Mouse (Mus musculus) embryo, embryonic 9.5 days (tissue): Measurements from ENCODE around the gene Syt13.

Experiments
- DNase-seq: peaks from one replicate; pipeline ENCODE4 v3.0.0-alpha.2; 2017; ENCODE audit errors: extremely low spot score

Syt13 gene

DNA sequence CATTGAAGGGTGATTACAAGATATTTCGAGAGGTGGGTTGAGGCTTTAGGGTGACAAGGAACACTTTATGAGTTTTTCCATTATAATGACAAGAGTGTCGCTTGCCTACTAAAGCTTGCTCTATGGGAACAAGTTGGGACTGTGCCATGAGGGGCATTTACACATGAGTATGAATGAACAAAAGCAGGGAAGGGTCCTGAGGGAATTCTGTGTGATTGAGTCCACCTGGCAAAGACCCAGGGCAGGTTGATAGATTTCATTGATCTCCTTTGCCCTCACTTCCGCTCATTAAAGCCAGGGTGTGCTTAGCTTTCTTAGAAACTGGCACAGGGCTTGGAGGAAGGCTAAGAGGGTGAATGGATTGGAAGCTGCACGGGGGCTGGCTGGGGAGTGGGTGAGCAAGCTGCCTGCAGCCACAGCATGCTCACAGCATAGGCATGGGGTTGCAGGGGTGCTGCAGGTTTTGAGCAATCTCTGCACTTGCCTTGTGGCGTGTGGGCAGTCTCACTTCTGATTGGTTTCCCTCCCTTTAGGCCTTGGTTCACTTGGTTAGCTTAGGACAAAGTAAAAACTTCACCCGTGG, 9.9 kb downstream of the Syt13 start:
- DNase-seq: no peak

DNA sequence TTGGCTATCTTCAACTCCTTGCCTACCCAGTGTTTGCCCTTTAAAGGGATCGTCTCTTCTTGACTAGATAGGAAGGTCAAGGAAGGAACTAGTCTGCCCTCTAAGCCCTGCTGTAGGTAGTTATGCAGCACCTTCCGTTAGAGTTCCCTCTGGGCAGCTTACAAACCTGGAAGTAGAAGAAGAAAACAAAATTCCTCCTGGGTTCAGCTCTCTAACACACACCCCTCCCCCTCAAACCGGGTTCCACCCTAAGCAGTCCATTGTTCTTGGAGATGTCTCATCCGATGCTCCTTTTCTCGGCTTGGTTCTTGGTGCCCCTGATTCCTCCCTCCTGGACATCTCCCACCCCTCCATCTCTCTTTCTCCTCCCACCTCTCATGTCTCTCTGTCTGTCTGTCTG, 14.8 kb downstream of the Syt13 start:
- DNase-seq: no peak

DNA sequence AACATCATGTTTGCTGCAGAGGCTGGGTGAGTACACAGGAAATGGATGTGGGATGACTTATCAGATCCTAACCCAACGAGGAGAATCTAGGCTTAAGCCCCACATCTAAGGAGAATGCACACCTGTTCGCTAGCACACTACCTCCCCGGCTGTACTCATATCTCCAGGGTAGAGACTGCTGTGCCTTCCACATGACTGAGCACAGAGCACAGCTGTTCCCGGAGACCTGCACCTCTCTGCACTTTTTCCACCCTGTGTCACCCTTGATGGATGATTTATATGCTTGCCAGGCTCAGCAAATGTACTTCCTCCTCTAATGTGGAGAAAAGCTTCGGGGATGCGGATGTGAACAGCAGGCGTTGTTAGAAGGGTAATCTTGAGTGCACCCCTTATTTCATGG, 16.2 kb downstream of the Syt13 start:
- DNase-seq: no peak

DNA sequence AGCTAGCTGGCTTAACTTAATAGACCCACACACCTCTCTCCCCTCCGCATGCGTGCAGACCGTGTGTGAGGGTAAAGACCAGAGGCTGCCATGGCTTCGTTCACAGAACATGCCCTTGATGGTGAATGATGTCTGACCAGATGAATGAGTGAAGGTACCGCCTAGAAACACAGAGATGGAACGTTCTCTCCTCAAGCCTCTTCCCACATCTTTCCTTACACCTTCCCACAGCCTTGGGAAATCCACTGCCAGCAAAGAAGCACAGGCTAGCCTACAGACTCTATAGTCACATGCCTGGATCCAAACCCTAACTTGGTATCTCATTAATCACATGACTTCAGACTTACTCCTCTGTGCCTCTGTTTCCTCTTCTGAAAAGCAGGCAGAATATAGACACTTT, 18.5 kb downstream of the Syt13 start:
- DNase-seq: no peak

DNA sequence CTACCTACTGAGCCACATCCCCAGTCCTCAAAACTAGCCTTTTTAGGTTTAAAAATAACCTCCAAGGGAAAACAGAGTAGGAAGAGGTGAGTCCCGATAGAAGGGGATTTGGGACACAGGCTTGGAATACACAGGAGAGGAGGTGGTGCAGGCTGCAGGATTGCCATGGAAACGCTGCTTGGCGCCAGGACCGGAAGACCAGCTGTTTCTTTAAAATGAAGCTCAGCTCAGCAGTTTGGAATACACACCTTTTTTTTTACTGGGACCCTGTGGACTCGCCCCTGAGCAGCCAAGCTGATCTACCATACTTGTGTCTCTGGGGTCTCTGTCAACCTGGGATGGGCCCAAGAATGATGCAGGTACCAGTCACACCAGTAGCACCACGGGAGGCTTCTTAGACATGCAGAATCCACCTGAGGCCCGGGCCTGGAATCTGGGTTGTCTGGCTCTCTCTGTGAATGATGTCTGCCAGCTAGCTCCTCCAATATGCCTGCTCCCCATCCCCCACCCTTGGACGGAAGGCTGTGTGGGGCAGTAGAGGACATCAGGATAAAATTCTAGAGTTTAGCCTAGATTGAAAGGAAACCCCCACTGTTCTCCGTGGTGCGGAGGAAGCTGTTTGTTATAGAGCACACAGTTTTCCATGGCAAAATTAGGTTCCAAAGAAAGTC, 19.5 kb downstream of the Syt13 start:
- no peak for DNase-seq

DNA sequence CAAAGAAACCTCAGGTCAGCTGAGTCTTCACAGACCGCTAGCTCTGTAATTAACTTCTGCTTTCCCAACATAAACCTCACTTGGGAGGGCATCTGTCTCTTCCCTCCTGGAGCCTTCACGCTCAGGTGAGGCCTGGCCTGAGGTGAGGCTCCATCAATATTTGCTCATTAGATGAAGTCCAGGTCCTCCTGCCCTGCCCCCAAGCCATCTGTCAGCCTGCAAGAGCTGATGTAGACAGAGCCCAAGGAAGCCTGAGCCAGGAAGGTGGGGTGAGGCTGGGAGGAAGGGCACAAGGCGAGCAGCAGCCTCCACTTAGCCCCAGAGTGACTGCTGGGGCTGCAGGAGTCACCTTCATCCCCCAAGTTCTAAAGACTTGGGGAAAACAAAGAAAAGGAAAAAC, 20.6 kb downstream of the Syt13 start:
- DNase-seq: no peak

DNA sequence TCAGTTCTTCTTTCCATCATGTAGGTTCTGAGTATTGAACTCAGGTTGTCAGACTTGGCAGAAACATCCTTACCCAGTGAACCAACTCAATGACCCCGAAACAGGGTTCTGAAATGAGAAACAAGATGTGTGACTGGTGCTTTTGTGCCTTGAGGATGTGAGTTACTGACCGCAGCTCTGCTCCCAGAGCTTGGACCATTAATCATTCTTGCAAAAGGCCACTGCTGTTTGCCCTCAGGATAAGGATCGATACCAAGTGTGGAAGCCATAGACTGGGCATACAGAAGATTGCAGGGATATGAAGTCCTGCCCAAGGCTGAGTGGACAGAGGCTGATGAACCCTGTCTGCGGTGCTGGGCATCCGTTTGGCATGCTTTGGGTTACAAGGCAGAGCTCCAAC, 23.2 kb downstream of the Syt13 start:
- no peak for DNase-seq

DNA sequence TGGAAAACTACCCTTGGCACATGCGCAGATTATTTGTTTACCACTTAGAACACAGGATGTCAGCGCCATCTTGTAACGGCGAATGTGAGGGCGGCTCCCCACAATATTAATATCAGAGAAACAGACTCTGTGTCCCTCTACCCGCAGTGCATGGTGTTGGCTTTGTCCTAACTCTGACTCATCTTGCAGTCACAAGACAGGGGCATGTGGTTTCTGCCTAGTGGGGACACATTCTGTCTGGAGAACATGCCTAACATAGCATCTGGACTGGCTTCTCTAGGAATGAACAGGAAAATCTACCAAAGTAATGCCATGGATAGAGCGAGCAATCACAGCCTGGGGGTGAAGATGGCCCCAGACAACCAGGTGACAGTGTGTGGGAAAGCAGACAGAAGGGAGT, 23.9 kb downstream of the Syt13 start:
- no peak for DNase-seq

DNA sequence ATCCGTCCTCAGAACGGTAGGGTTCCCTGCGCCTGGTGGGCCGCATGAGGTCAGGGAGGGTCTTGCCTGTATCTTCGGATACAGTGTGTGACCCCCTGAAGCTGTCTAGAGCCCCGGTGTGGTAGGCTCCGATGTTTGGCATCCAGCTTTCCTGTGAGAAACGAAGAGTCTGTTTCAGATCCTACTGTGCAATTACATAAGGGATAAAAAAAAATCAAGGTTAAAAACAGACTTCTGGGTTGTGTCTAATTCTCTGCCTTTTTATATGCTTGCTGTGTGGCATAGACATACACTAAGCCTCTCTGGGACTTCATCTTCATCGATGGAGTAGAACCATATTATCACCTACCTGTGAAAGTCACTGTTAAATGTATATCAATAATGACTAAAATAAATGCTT, 26.1 kb downstream of the Syt13 start:
- DNase-seq: no peak

DNA sequence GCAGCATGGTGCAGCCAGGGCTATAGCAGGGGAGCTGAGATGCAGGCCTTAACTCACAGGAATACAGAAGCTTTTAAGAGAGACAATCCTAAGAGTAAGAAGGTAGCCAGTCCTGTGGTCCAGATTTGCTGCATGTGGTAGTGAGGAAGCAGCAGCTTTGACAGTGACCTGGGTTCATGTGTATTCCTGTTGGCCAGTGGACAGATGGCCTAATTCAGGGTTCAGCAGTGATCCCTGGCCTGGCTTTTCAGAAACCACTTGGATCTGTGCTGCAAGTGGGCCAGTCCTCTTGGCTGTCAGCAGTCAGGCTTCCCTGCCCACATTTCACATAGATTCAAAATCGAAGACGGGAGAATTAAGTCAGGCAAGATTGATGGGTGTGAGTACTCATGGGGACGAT, 26.6 kb downstream of the Syt13 start:
- no peak for DNase-seq

DNA sequence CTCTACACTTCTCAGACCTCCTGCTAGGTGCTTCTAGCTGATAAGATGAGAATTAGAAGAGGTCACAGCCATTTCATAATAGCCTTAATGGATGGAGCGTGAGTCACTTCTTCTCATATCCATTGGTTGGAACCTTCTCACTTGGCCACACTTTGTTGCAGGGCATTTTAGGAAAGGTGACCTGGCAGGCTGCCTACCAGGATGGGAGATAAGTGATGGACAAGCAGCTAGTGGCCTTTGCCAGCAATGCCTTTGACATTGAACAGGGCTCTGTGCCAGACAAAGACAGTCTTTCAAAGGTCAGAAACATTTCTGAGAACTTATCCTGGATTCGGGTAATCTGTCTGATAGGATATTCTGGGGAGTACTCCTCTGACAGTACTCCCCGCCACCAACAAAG, 28.5 kb downstream of the Syt13 start:
- DNase-seq: no peak

DNA sequence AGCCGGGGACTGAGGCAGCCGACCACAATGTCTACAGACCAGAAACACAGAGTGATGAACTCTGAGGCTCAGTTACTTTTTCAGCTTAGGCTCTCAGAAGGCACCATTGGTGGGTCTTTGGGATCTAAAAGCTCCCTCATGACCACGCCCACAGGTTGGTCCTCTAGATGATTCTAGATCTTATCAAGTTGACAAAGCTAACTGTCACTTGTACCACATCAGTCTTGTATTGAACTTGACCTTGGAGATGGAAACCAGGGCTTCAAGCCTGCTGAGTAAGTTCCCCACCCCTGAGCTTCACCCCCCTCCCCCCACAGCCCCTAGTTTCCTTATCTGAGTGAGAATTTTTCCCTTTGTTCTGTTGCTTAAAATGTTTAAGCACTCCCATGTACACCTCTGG, 29.5 kb downstream of the Syt13 start:
- no peak for DNase-seq

DNA sequence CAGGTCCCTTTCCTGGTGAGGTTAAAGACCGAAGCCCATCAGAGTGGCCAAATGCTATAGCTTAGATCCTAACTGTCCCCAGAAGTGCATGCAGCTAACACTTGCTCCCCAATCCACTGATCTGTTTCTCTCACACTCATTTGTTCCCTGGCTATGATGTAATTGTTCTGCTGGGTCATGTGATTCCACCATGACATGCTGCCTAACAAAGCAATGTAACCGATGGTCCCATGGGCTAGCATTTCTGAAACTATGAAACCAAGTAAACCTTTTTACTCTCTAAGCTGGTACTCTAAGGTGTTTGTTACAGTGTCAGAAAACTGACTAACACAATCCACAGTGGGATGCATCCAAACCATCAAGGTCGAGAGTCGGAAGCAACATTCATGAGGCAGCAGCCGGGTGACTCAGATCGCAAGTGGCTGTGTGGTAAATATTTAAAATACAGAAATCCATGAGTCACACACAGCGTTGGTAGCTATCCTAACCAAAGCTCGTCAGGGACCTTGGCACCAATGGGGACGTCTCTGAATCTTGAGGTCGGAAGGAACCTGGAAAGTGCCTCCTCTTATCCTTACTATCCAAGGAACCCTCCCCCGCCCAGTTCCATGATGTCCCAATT, 30.3 kb downstream of the Syt13 start:
- DNase-seq: no peak

DNA sequence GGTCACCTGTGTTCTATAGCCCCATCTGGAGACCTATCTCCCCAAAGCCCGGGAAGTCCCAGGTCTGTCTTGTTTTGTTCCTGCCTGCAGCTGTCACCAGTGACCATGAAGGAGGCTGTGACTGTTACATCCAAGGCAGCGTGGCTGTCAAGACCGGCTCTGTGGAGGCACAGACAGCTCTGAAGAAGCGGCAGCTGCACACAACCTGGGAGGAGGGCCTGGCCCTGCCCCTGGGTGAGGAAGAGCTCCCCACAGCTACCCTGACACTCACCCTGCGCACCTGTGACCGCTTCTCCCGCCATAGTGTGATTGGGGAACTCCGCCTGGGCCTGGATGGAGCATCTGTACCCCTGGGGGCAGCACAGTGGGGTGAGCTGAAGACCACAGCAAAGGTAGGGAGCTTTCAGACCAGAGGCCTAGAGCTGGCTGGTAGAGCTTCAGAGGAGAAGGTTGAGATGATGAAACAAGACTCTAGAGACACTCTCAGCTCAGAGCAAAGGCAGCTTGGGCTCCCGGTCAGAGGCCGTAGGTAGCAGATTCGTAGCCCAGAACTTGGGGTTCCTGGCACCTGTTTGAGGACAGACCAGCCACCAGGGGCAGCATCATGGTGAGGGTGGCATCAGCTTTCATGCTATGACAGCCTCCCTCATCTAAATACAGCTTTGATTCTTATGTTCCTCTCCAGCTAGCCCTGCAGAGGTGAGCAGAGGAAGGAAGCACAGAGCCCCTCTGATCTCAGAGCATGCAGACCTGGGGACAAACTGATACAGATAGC, 31.1 kb downstream of the Syt13 start:
- DNase-seq: no peak

DNA sequence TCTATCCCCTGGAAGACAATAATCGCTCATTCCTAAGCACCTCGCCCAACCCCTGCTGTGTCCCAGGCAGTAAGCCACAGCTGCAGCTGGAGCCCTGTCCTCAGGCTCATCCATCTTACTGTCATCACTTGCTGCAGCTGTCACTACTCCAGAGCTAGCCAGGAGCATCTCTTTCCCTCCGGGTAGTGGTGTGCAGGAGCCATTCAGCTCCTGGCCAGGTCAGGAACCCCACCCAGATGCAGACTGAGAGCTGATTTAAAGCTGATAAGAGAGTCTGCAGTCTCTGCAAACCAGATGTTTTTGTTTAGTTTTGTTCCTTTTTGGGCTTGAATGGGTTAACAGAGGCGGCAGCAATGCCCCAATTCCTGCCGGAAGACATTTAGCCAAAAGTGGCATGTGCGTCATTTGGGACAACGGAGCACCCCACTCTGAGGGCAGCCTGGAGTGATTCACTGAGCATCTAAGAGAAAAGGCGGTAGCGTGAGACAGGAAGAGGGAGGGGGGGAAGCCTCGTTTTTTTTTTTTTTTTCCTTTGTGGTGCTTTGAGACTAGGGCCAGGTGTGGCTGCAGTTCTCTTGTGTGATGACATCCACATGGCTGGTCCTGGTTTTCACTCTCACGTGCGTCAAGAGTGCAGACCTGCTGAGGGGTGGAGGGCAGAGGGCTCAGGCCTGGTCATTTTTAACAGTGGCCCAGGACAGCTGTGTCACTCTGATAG, 33.2 kb downstream of the Syt13 start:
- peak; percentile 61 for DNase-seq

DNA sequence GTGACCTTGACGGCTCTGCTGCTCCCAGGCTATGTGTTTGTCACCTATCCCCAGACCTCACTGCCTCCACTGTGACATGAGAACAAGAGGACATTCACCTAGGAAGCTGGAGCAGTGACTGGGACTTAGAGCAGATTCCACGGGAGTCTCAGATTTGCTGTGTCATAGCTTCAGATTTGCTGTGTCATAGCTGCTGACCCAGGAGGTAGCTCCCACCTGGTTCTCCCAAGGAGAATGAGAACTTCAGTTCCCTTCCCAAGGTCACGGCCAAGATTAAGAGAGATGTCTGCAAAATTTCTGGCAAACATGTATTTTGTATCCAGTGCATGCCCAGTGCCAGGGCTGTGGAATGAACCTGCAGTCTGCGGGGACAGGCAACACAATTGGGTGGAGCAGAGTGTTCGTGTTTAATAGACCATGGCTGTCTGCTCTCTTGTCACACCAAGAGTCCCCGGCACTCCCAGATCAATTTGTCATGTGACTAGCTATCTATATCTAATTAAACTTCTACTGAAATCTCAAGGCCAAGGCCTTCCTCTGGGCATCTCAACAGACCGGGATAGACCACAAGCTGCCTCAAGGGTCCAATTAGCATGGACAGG, 33.9 kb downstream of the Syt13 start:
- peak; percentile 12 for DNase-seq

DNA sequence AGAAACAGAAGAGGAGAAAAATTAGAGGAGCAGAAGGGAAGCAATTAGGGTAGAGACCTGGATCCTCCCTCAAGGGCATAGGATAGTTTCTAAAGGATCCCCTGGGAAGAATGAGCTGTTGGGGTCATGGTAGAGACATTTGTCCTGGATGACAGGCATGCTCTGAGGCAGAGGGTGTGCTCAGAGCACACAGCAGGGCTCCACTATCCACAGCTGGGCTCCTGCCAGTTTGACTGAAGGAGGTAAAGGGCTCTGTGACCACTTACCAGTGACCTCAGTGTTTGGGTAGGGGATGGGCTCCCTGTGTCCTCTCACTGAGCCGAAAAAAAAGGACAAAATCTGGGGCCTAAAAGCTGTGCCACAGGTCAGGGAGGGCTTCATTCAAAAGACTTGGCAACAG, 34.6 kb downstream of the Syt13 start:
- peak; percentile 10 for DNase-seq

DNA sequence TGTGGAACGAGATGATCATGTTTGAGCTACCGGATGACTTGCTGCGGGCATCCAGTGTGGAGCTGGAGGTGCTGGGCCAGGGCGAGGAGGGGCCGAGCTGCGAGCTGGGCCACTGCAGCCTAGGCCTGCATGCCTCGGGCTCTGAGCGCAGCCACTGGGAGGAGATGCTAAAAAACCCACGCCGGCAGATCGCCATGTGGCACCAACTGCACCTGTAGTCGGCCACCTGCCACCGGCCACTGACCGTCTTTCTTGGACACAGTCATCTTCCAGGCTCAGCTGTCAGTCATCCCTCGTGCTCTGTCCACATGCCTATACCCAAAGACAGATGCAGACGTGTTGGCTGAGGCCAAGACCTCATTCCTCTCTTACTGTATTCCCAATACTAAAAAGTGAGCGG, 38.6 kb downstream of the Syt13 start:
- no peak for DNase-seq

DNA sequence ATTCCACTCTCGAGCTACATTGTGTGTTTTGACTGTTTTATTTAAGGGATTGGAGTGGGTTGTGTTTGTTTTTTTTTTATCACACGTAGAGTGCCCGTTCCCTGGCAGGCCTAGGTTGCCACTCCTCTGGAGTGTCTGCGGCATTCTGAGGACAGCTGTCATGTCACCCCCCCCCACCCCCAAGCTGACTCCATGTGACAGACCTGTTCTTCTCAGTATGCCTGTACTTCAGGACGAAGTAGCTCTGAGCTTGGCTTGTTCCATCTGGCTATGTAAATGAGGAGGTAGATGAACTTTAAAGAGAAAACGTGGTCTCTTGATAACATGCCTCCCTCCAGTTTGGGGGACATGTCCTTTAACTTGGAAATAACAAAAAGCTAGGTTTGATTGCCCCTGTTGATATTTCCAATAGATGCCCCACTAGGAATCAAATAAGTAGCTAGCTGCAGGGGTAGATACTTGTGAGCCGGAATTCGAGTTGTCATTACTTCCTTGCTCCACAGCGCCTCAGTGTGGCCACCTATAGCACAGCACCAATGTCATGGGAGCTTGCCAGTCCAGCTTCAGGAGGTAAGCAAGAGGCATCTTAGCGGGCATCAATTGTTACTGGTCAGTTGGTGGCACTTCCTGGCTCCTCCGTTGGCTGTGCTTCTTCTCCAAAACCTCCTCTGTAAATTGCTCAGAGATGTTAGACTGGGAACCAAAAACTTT, 39.7 kb downstream of the Syt13 start:
- peak; percentile 74 for DNase-seq

DNA sequence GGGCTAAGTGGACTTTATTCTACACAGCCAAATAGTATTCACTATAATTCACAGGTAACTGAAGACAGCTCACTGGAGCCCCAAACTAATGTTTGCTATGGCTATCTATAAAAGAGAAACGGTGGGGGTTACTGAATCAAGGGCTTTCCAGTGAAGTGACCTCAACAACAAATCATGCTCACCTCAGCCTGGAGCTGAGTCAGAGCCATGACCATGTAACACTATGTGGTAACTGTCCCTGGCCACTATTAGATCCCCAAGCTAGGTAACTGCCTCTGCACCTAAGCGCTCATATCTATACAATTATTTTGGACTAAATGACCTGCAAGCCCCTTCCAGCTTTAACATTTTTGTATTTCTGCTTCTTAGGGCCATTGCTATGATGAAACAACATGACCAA, 42.0 kb downstream of the Syt13 start:
- no peak for DNase-seq

DNA sequence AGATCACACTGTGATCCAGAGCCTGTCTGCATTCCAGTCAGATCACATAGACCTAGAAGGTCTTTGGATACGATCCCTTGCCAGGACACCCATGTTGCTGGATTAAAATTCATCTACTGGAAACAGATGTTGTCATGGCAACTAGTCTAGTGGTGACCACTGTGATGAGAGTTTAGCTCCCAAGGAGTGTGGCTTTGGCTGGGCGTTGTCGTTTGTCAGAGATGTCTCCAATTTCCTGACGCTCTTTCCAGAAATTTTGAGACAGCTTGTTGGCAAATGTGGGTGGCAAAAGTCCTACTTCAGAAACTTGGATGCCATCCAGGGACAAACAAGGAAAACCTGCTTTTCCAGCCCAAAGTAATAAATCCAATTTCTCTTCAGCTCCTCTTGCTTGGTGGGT, 43.7 kb downstream of the Syt13 start:
- DNase-seq: no peak
